Mouse (Mus musculus) C2C12 (cell line): ENCODE measurements around the gene Furin. TPM values are rescaled to one million over a fixed set of nuclear protein-coding genes. Genes with fewer than 3 reads are reported as not detected.

Experiments used
- H3K27me3 ChIP-seq: one replicate; pipeline ENCODE4 v1.6.1; 2011; ENCODE audit not compliant: control insufficient read depth, insufficient read depth, insufficient read length
- H3K36me3 ChIP-seq: one replicate; pipeline ENCODE4 v1.6.1; 2011; ENCODE audit not compliant: control insufficient read depth, insufficient read depth
- H3K4me3 ChIP-seq: one replicate; pipeline ENCODE4 v1.5.1; 2011; ENCODE audit warnings: mild to moderate bottlenecking, control low read depth; ENCODE audit not compliant: poor library complexity, insufficient read depth, severe bottlenecking
- H3K79me2 ChIP-seq: one replicate; pipeline ENCODE4 v1.6.1; 2011; ENCODE audit not compliant: control insufficient read depth, insufficient read depth
- H3K79me3 ChIP-seq: one replicate; pipeline ENCODE4 v1.6.1; 2011; ENCODE audit warnings: low read depth, control low read depth
- H3ac ChIP-seq: one replicate; pipeline ENCODE3; 2011; ENCODE audit warnings: low read depth; ENCODE audit not compliant: control insufficient read depth, insufficient read length
- CEBPB ChIP-seq: IDR thresholded peaks from one replicate; pipeline ENCODE4 v1.6.1; 2011; ENCODE audit warnings: low read depth, mild to moderate bottlenecking, control low read depth, moderate library complexity
- CTCF ChIP-seq: IDR thresholded peaks from one replicate; pipeline ENCODE4 v1.5.1; 2011; ENCODE audit not compliant: control insufficient read depth, insufficient read depth, insufficient read length
- FOSL1 ChIP-seq: IDR thresholded peaks from one replicate; pipeline ENCODE4 v1.8.0; 2011; ENCODE audit warnings: mild to moderate bottlenecking, low read length; ENCODE audit not compliant: poor library complexity, insufficient read depth, severe bottlenecking
- MAX ChIP-seq: IDR thresholded peaks from one replicate; pipeline ENCODE4 v1.6.1; 2011; ENCODE audit warnings: mild to moderate bottlenecking, control low read depth
- MYOD1 ChIP-seq: IDR thresholded peaks from one replicate; pipeline ENCODE4 v1.6.1; 2011; ENCODE audit warnings: low read depth; ENCODE audit not compliant: control insufficient read depth, insufficient read length
- MYOG ChIP-seq: IDR thresholded peaks from one replicate; pipeline ENCODE4 v1.6.1; 2011; ENCODE audit not compliant: control insufficient read depth, insufficient read length; ENCODE audit errors: extremely low read depth
- USF1 ChIP-seq: IDR thresholded peaks from one replicate; pipeline ENCODE4 v1.6.1; 2011; ENCODE audit warnings: low read depth, mild to moderate bottlenecking, control low read depth, moderate library complexity
- polyA plus RNA-seq: library from polyadenylated mRNA; unstranded; fragments of >200 nt; fragmentation: generic; extraction: Trizol; gene quantifications from one replicate; pipeline ENCODE4 v1.2.1, GENCODE M21; 2012; ENCODE audit warnings: missing spikeins

The Furin gene
- polyA plus RNA-seq, 1 experiment = 63.6 TPM

GRCm38 (mm10) chr7:80357156-80357555, 48.1 kb downstream of the Furin start:
- H3K36me3 ChIP-seq = peaks cover 10% of the 10 kb centered on the region

GRCm38 (mm10) chr7:80356351-80356750, 48.9 kb downstream of the Furin start:
- Histone ChIP-seq H3K36me3 (peaks cover 9% of the 10 kb centered on the region), H3K27me3 (no peaks in the 10 kb centered on the region), H3K79me2 (no peaks in the 10 kb centered on the region), H3ac (no peak overlapping the region), H3K4me3 (no peak overlapping the region), H3K79me3 (no peaks in the 10 kb centered on the region)
- TF ChIP-seq MYOG (no peak), FOSL1 (no peak), MAX (no peak), CEBPB (no peak), MYOD1 (no peak), USF1 (no peak), CTCF (no peak)

More at GRCm38 (mm10) chr7:80357156-80357555, 48.1 kb downstream of the Furin start:
- TF ChIP-seq CTCF = no peak
- TF ChIP-seq USF1 = no peak
- TF ChIP-seq CEBPB = no peak
- no peak for TF ChIP-seq FOSL1
- no peak for TF ChIP-seq MYOD1
- no peak for TF ChIP-seq MYOG
- TF ChIP-seq MAX = no peak
- no peaks in the 10 kb centered on the region for H3K79me3 ChIP-seq
- no peaks in the 10 kb centered on the region for H3K27me3 ChIP-seq
- no peak overlapping the region for H3ac ChIP-seq
- no peak overlapping the region for H3K4me3 ChIP-seq
- no peaks in the 10 kb centered on the region for H3K79me2 ChIP-seq

GRCm38 (mm10) chr7:80352920-80353319, 52.3 kb downstream of the Furin start:
- Histone ChIP-seq H3K36me3 (peaks cover 5% of the 10 kb centered on the region), H3K27me3 (no peaks in the 10 kb centered on the region), H3ac (no peak overlapping the region), H3K79me2 (no peaks in the 10 kb centered on the region), H3K79me3 (no peaks in the 10 kb centered on the region), H3K4me3 (no peak overlapping the region)
- TF ChIP-seq FOSL1 = no peak
- no peak for TF ChIP-seq CTCF
- TF ChIP-seq MAX = no peak
- TF ChIP-seq MYOD1 = no peak
- no peak for TF ChIP-seq USF1
- no peak for TF ChIP-seq CEBPB
- no peak for TF ChIP-seq MYOG

GRCm38 (mm10) chr7:80350808-80351207, 54.4 kb downstream of the Furin start:
- TF ChIP-seq MYOD1 (no peak), USF1 (no peak), CTCF (no peak), FOSL1 (no peak), MAX (no peak), CEBPB (no peak)
- H3K27me3 ChIP-seq = no peaks in the 10 kb centered on the region
- H3K36me3 ChIP-seq = peaks cover 2% of the 10 kb centered on the region
- no peak overlapping the region for H3ac ChIP-seq
- H3K4me3 ChIP-seq = no peak overlapping the region
- H3K79me3 ChIP-seq = no peaks in the 10 kb centered on the region
- no peaks in the 10 kb centered on the region for H3K79me2 ChIP-seq

- H3ac ChIP-seq = no peak overlapping the region
- H3K36me3 ChIP-seq = no peaks in the 10 kb centered on the region
- no peaks in the 10 kb centered on the region for H3K27me3 ChIP-seq
- no peak overlapping the region for H3K4me3 ChIP-seq
- H3K79me3 ChIP-seq = no peaks in the 10 kb centered on the region
- no peaks in the 10 kb centered on the region for H3K79me2 ChIP-seq
- no peak for TF ChIP-seq MAX
Observed at GRCm38 (mm10) chr7:80347670-80348586, 57.3 kb downstream of the Furin start.

GRCm38 (mm10) chr7:80346830-80347229, 58.4 kb downstream of the Furin start:
- Histone ChIP-seq H3K4me3 (no peak overlapping the region), H3K36me3 (no peaks in the 10 kb centered on the region), H3K27me3 (no peaks in the 10 kb centered on the region), H3K79me2 (no peaks in the 10 kb centered on the region), H3ac (no peak overlapping the region), H3K79me3 (no peaks in the 10 kb centered on the region)
- TF ChIP-seq MYOD1 = no peak
- TF ChIP-seq MYOG = no peak
